Mouse (Mus musculus) bone marrow, adult 2 months (tissue): ENCODE data around the gene Mrpl57.

Experiments
- CTCF ChIP-seq: fragments of 200-500 bp; IDR thresholded peaks from 2 replicates; pipeline ENCODE4 v1.5.1; 2011; ENCODE audit warnings: low read length, control low read depth; ENCODE audit not compliant: control insufficient read depth, insufficient read depth
- POLR2A ChIP-seq: fragments of 200-500 bp; IDR thresholded peaks from 2 replicates; pipeline ENCODE4 v1.6.1; 2011; ENCODE audit warnings: low read depth, mild to moderate bottlenecking, control low read depth, low read length, borderline replicate concordance; ENCODE audit not compliant: control insufficient read depth

GRCm38 (mm10) chr14:57820839-57821238 lies 5.2 kb upstream of the Mrpl57 start:
- TF ChIP-seq POLR2A (no peak), CTCF (no peak)
